Mouse (Mus musculus) liver, adult 2 months (tissue): ENCODE results near the gene Gm20498.

Experiments used
- CTCF ChIP-seq: fragments of 200-500 bp; IDR thresholded peaks from 2 replicates; pipeline ENCODE4 v1.5.1; 2011; ENCODE audit warnings: low read depth, low read length, control low read depth
- POLR2A ChIP-seq: fragments of 200-500 bp; IDR thresholded peaks from 2 replicates; pipeline ENCODE4 v1.6.1; 2011; ENCODE audit warnings: low read length, control low read depth; ENCODE audit not compliant: insufficient read depth; ENCODE audit errors: extremely low read depth

- TF ChIP-seq CTCF (no peak), POLR2A (no peak)
Measured at GRCm38 (mm10) chr12:81315953-81316352, 216.8 kb downstream of the Gm20498 start.
